Mouse (Mus musculus) heart, embryonic 15.5 days (tissue): ENCODE measurements around the gene Myt1l. TPM values are rescaled to one million over a fixed set of nuclear protein-coding genes. Genes with fewer than 3 reads are reported as not detected.
A peak's percentile ranks its signal among the peaks of the same experiment; 100 is the strongest.

ENCODE experiments used
- ATAC-seq: fragments of 200-750 bp; cut with Nextera tagmentation; replicated peaks from 2 replicates; pipeline ENCODE4 v1.8.0; 2017; ENCODE audit warnings: low read depth, moderate TSS enrichment; ENCODE audit not compliant: insufficient number of reproducible peaks, insufficient read depth, low FRiP score
- H3K27ac ChIP-seq: fragments of 300-500 bp; sonication (generic); 2 replicates; pipeline ENCODE4 v1.5.1; 2015; ENCODE audit warnings: mild to moderate bottlenecking, inconsistent platforms
- H3K27me3 ChIP-seq: fragments of 300-500 bp; sonication (generic); 2 replicates; pipeline ENCODE4 v1.6.1; 2015; ENCODE audit warnings: inconsistent platforms
- H3K36me3 ChIP-seq: fragments of 300-500 bp; sonication (generic); 2 replicates; pipeline ENCODE4 v1.6.1; 2015; ENCODE audit warnings: mild to moderate bottlenecking, inconsistent platforms
- H3K4me1 ChIP-seq: fragments of 300-500 bp; sonication (generic); replicated peaks from 2 replicates; pipeline ENCODE4 v1.6.1; 2015; ENCODE audit warnings: inconsistent platforms
- H3K4me2 ChIP-seq: fragments of 300-500 bp; sonication (generic); 2 replicates; pipeline ENCODE4 v1.6.1; 2015; ENCODE audit warnings: inconsistent platforms, mild to moderate bottlenecking, moderate library complexity
- H3K4me3 ChIP-seq: fragments of 300-500 bp; sonication (generic); 2 replicates; pipeline ENCODE4 v1.5.1; 2015; ENCODE audit warnings: mild to moderate bottlenecking, inconsistent platforms
- H3K9ac ChIP-seq: fragments of 300-500 bp; sonication (generic); 2 replicates; pipeline ENCODE4 v1.6.1; 2015; ENCODE audit warnings: mild to moderate bottlenecking, inconsistent platforms
- H3K9me3 ChIP-seq: fragments of 300-500 bp; sonication (generic); replicated peaks from 2 replicates; pipeline ENCODE4 v1.6.1; 2016; ENCODE audit warnings: inconsistent platforms
- WGBS: fragments of 180-500 bp; shearing (Covaris S2); methylation state at CpG from one replicate; pipeline ENCODE4 v1.1.7; 2015; ENCODE audit warnings: mixed read lengths; 5-methylcytosine and 5-hydroxymethylcytosine counted together
- polyA plus RNA-seq: library from polyadenylated mRNA; unstranded; fragments of >200 nt; fragmentation: Nextera tagmentation; extraction: Ambion mirVana; gene quantifications from 2 replicates; pipeline ENCODE4 v1.2.1, GENCODE M21; 2015

The Myt1l gene
- 0.05 and 0.82 TPM in 2 replicates for polyA plus RNA-seq

- Histone ChIP-seq H3K36me3 (no peaks in the 10 kb centered on the region), H3K4me2 (peak within 1 kb of the TSS; percentile 59), H3K27me3 (peaks cover 40% of the 10 kb centered on the region), H3K9me3 (no peaks in the 10 kb centered on the region), H3K4me1 (peaks cover 5% of the 10 kb centered on the region; the same call in 1 of the 2 replicates), H3K9ac (no peak within 1 kb of the TSS), H3K27ac (no peak within 1 kb of the TSS), H3K4me3 (peak within 1 kb of the TSS; percentile 39)
- no peak for ATAC-seq
- 35% methylated on average over 13 of the region's 13 CpGs for WGBS
Measured at GRCm38 (mm10) chr12:29528031-29528771, at the start of gene Myt1l. Gene Myt1l, plus strand, starts transcription at chr12:29528384.

- Histone ChIP-seq H3K27me3 (no peaks in the 10 kb centered on the region), H3K27ac (no peak overlapping the region), H3K4me3 (no peak overlapping the region), H3K9me3 (no peaks in the 10 kb centered on the region), H3K4me2 (no peak overlapping the region), H3K4me1 (no peaks in the 10 kb centered on the region), H3K9ac (no peak overlapping the region), H3K36me3 (no peaks in the 10 kb centered on the region)
- ATAC-seq = no peak
- WGBS = 63% methylated on average over 10 of the region's 10 CpGs
Measured at GRCm38 (mm10) chr12:29486424-29487035, 41.7 kb upstream of the Myt1l start.

GRCm38 (mm10) chr12:29526236-29526644 lies 1.9 kb upstream of the Myt1l start:
- H3K9me3 ChIP-seq = no peaks in the 10 kb centered on the region
- H3K27me3 ChIP-seq = peaks cover 30% of the 10 kb centered on the region
- no peaks in the 10 kb centered on the region for H3K36me3 ChIP-seq
- no peak overlapping the region for H3K4me2 ChIP-seq
- peaks cover 5% of the 10 kb centered on the region; the same call in 1 of the 2 replicates for H3K4me1 ChIP-seq
- H3K27ac ChIP-seq = no peak overlapping the region
- ATAC-seq = no peak
- H3K9ac ChIP-seq = no peak overlapping the region
- WGBS = 8% methylated on average over 6 of the region's 6 CpGs
- H3K4me3 ChIP-seq = no peak overlapping the region

GRCm38 (mm10) chr12:29527048-29527761 lies 979 bp upstream of the Myt1l start:
- Histone ChIP-seq H3K27ac (no peak overlapping the region), H3K9ac (no peak overlapping the region), H3K36me3 (no peaks in the 10 kb centered on the region), H3K9me3 (no peaks in the 10 kb centered on the region), H3K27me3 (peaks cover 30% of the 10 kb centered on the region), H3K4me1 (peaks cover 5% of the 10 kb centered on the region; the same call in 1 of the 2 replicates), H3K4me3 (peak overlapping the region; percentile 39), H3K4me2 (peak overlapping the region; percentile 59)
- WGBS = 3% methylated on average over 27 of the region's 27 CpGs
- ATAC-seq = no peak

GRCm38 (mm10) chr12:29530241-29530725 lies 2.1 kb downstream of the Myt1l start:
- Histone ChIP-seq H3K4me1 (peaks cover 5% of the 10 kb centered on the region), H3K36me3 (no peaks in the 10 kb centered on the region), H3K9ac (no peak overlapping the region), H3K4me3 (no peak overlapping the region), H3K27me3 (peaks cover 60% of the 10 kb centered on the region), H3K9me3 (no peaks in the 10 kb centered on the region), H3K4me2 (no peak overlapping the region), H3K27ac (no peak overlapping the region)
- no peak for ATAC-seq
- 10% methylated on average over 6 of the region's 6 CpGs for WGBS

- Histone ChIP-seq H3K4me2 (no peak overlapping the region), H3K27ac (no peak overlapping the region), H3K27me3 (peaks cover 65% of the 10 kb centered on the region), H3K36me3 (no peaks in the 10 kb centered on the region), H3K9me3 (no peaks in the 10 kb centered on the region), H3K4me3 (no peak overlapping the region), H3K4me1 (peaks cover 5% of the 10 kb centered on the region), H3K9ac (no peak overlapping the region)
- 76% methylated on average over 7 of the region's 7 CpGs for WGBS
- ATAC-seq = no peak
Measured at GRCm38 (mm10) chr12:29530823-29531222, 2.6 kb downstream of the Myt1l start.

- ATAC-seq = no peak
- Histone ChIP-seq H3K4me3 (no peak overlapping the region), H3K27me3 (peaks cover 71% of the 10 kb centered on the region), H3K9ac (no peak overlapping the region), H3K9me3 (no peaks in the 10 kb centered on the region), H3K4me1 (no peaks in the 10 kb centered on the region; the same call in 1 of the 2 replicates), H3K27ac (no peak overlapping the region), H3K36me3 (no peaks in the 10 kb centered on the region), H3K4me2 (no peak overlapping the region)
- 34% methylated on average over 14 of the region's 14 CpGs for WGBS
Measured at GRCm38 (mm10) chr12:29533071-29533876, 5.1 kb downstream of the Myt1l start.

GRCm38 (mm10) chr12:29534326-29534725 lies 6.1 kb downstream of the Myt1l start:
- no peak for ATAC-seq
- Histone ChIP-seq H3K9ac (no peak overlapping the region), H3K27me3 (peaks cover 64% of the 10 kb centered on the region), H3K4me3 (no peak overlapping the region), H3K36me3 (no peaks in the 10 kb centered on the region), H3K27ac (no peak overlapping the region), H3K4me2 (no peak overlapping the region), H3K4me1 (no peaks in the 10 kb centered on the region; the same call in 1 of the 2 replicates), H3K9me3 (no peaks in the 10 kb centered on the region)
- 8% methylated on average over 6 of the region's 6 CpGs for WGBS

GRCm38 (mm10) chr12:29534761-29535300 lies 6.6 kb downstream of the Myt1l start:
- Histone ChIP-seq H3K4me2 (no peak overlapping the region), H3K4me3 (no peak overlapping the region), H3K27me3 (peaks cover 64% of the 10 kb centered on the region), H3K9me3 (no peaks in the 10 kb centered on the region), H3K36me3 (no peaks in the 10 kb centered on the region), H3K4me1 (no peaks in the 10 kb centered on the region; the same call in 1 of the 2 replicates), H3K9ac (no peak overlapping the region), H3K27ac (no peak overlapping the region)
- 2% methylated on average over 25 of the region's 25 CpGs for WGBS
- ATAC-seq = no peak

- Histone ChIP-seq H3K27ac (no peak overlapping the region), H3K9me3 (no peaks in the 10 kb centered on the region), H3K4me2 (no peak overlapping the region), H3K9ac (no peak overlapping the region), H3K4me3 (no peak overlapping the region), H3K27me3 (peaks cover 53% of the 10 kb centered on the region), H3K36me3 (no peaks in the 10 kb centered on the region), H3K4me1 (no peaks in the 10 kb centered on the region; the same call in 1 of the 2 replicates)
- whole genome bisulfite sequencing = 57% methylated on average over 5 of the region's 5 CpGs
- ATAC-seq = no peak
Measured at GRCm38 (mm10) chr12:29537916-29538315, 9.7 kb downstream of the Myt1l start.
